Mouse (Mus musculus): ENCODE results near the gene Tas2r130. TPM values are rescaled to one million over a fixed set of nuclear protein-coding genes. Genes with fewer than 3 reads are reported as not detected.
"Not testable (repeated sequence)": the region's sequence is repeated elsewhere in the genome, so short reads cannot be mapped to it uniquely, and the experiment has no call there.

Tas2r130 gene
- not detected for total RNA-seq (2021)
- long read RNA-seq, experiment 1: 0 reads
- long read RNA-seq, experiment 2: 0 reads

DNA sequence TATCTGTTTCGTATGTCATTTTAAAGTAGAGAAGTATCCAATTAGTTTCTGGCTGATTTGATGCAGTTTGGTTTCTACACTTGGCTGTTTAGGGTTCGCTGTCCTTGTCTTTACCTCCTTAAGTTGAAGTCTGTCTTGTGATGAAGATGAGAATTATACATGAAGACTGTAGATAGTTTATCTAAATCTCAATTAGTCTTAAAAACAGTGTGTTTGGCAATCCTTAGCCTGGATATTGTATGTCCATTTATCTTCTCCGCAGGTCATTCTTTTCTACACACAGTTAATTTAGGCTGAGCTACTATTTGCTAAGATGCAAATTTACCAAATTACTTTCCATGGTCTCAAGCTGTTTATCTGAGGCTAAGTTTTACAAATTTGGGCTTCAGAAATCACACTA, at the start of gene Tas2r130:
TSS of gene Tas2r130 (minus strand) at position 101 of the 400 bp plus-strand sequence.
- no peak for DNase-seq

DNA sequence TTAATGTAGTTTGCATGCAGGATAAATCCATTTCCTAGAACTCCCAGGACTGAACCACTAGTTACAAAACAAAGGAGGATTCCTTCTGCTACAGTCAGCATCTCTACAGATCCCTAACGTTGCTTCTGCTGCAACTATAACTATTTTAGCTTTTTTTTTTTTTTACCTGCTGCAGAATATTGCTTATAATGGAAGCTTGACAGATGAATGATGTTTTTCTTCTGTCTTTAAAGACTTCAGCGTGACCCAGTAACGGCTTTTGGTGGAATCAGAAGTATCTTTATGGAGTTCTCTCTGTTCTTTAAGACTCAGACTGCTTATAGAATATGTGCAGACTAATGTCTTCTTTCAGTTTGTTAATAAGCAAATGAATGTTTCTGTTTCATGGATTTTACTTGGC, 48.1 kb upstream of the Tas2r130 start, which contains the start of gene Tas2r106:
TSS of gene Tas2r106 (minus strand) at position 101 of the 400 bp plus-strand sequence.
- DNase-seq: no peak

DNA sequence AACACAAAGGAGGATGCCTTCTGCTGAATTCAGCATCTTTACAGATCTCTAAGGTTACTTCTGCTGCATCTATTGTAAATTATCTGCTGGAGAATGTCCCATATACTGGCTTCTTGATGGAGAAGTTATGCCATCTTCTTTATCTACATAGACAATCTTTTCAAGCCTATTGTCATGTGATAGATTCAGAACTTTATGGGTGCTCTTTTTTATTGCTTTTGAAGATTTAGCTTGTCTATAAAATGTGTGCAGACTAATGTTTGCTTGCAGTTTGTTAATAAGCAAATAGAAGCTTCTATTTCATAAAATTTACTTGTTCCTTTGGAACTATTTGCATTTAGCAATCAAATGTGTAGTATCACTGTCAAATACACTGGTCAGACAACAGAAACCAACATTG, 29.3 kb upstream of the Tas2r130 start, which contains the start of gene Tas2r107:
TSS of gene Tas2r107 (minus strand) at position 101 of the 400 bp plus-strand sequence.
- no peak for DNase-seq

DNA sequence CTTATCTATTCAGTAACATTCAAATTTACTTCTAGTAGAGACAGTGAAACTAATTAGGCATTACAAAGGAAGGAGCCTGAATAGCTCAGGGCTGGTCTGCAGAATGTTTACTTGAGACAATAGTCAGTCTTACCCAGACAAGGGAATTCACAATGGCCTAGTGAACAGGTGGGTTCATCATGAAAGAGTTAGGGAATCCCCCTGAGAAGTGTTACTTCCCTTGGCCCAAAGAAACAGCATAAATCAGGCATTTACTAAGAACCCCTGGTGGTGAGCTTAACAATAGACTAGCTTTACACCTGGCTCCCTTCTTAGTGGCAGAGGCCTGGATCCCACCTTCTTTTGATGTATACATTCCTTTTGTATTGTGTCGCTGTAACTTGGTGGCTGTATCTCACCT, 20.8 kb downstream of the Tas2r130 start:
- DNase-seq: not testable (repeated sequence)

DNA sequence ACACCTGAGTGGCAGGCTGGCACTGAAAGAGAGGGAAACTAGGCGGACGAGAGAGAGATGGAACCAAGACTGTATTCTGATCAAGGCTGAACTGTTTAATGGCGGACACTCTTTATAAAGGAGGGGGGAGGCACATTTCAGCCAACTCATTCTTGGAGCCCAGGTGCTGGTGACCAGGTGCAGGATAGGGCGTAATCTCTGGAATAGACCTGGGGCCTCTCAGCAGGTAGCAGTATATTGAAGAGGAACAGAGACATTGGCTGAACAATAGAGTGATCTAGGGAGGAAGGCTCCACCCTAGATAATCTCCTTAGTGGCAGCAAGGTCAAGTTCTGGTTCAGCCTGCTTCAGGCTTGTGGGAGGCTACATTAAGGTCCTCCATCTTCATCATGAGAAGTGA, 25.9 kb downstream of the Tas2r130 start:
- DNase-seq: no peak

Other genes starting within 250 kb of the Tas2r130 start
- gene Ybx3, start 242.4 kb downstream of the Tas2r130 start, total RNA-seq (2021): 1,000 to 10,000 TPM; 1,052 to 1,458 TPM
- gene 5430401F13Rik, start 144.5 kb downstream of the Tas2r130 start, total RNA-seq (2021): not detected
- not detected for gene Gm6619, start 144.5 kb downstream of the Tas2r130 start, total RNA-seq (2021)
- not detected for gene Tas2r107, start 29.2 kb upstream of the Tas2r130 start, total RNA-seq (2021)
- not detected for gene Tas2r106, start 48.0 kb upstream of the Tas2r130 start, total RNA-seq (2021)
- not detected for gene Tas2r104, start 54.8 kb upstream of the Tas2r130 start, total RNA-seq (2021)
- gene Tas2r105, start 56.6 kb upstream of the Tas2r130 start, total RNA-seq (2021): not detected
- not detected for gene Tas2r114, start 59.2 kb upstream of the Tas2r130 start, total RNA-seq (2021)

Measured in gastrocnemius, postnatal 25 days (tissue).